Mouse (Mus musculus) cerebellum, adult 9-11 months (tissue): Measurements from ENCODE around the gene Lix1l.

ENCODE experiments used
- DNase-seq: peaks from one replicate; pipeline ENCODE4 v3.0.0; 2022

Lix1l gene

DNA sequence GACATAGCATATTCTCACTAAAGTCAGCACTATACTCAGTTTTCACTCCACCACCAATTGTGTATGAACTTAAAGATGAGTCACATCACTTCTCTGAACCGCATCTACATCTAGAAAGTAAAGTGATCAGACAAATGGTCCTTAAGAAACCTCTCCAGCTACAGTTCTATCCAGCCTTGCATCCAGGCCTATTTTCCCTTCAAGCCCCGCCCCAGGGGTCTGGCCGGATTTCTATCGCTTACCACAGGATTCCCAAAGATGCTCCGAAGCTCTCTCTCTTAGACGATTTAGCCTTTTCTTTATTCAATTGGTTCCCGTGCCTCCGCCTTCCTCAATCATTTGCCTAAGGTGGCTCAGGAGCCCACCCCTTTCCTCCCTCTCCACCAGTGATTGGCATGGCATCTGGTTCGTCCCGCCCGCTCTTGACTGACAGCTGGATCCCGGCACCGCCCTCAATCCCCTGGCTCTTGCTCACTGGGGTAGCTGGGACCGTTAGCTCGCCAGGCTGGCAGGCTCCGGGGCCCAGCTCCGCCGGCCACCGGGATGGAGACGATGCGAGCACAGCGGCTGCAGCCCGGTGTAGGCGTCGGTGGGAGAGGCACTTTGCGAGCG is at the start of gene Lix1l:
Gene Lix1l, plus strand, starts transcription at position 511 of the 612 bp plus-strand sequence.
- peak; percentile 96 for DNase-seq

DNA sequence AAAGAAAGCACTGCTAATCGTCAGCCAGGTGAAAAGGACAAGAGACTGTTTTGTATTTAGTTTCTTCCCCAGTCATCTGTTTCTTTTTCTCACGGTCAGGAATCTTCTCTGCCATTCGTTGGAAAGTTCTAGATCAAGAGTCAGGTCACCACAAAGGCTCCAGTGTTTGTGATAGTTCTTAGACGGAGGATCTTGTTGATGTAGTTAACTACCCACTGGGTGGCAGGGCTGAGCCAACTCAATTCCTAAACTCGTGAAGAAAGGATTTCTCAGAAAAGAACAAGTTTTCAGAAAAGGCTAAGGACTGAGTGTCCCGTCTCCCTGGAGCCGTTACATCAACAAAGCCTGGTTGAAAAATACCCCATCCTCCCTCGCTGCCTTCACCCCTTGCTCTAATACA is 49.7 kb upstream of the Lix1l start:
- no peak for DNase-seq

DNA sequence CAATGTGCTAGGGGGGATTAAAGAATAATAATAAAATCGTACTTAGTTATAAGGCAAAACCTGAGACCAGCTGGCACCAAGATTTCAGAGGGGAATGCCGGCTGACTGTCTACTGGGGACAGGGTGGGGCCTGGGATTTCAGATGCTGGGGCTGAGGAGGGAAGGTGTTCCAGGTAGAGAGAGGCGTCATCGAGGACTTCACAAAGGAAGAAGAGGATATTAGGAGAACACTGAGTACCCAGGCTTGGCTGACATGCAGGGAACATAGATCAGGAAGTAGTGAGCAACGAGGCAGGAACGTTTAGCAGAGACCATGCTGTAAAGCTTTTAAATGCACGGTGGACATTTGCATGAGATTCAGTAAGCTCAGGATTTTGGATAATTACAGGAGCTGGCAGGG is 49.1 kb upstream of the Lix1l start:
- no peak for DNase-seq

DNA sequence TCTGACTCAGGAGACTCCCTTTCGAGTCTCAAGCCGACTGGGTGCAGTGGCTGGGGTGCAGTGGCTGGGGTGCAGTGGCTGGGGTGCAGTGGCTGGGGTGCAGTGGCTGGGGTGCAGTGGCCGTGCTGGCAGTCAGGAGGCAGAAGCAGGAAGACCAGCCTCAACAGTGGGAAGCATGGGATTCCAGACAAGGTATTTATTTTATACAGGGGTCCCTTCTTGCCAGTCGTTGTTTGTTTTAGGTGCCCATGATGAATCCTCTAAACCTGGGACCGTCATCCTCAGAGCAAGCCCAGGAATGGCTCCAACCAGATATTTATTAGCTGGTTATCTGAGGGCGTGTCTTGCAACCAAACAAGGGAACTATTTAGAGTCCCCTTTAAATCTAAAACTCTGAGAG is 47.3 kb upstream of the Lix1l start:
- no peak for DNase-seq

DNA sequence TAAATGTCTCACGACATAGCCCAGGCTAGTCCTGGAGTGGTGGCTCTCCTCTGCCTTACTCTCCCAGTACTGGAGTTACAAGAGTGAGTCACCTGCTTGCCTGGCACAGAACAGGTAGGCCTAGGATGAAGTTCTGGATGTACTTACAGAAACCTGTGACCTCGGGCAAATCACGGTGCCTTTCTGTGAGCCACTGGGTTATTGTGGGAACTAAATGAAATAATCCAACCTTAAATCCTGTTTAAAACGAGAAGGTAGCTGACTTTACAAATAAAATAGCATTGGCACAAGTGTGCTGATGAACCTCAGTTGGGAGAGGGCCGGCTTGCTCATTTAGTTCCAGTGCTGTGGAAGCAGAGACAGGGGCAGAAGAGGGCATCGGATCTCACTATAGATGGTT is 46.7 kb upstream of the Lix1l start:
- no peak for DNase-seq

DNA sequence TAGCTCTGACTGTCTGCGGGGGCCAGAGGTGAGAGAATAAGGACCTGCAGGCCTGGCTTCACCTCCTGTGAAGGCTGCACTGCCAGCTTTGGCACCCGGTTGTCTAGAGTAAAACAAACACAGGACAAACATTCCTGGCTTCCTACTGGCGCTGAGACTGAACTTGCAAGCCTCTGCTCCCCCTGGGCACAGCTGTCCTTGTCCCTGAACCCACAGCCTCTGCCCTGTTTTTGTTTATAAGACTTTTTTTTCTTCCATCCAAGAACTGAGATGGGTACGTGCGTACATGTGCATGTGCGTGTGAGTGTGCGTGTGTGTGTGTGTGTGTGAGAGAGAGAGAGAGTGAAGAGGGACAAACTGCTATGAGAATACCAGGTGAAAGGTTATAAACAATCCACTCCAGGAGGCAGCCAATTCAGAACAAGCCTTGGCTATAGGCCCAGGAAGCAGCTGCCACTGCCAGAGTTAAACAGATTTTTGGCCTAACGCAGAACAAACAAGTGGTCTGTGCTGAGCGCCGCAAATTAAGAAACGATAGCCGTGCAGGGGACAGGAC is 45.8 kb upstream of the Lix1l start:
- DNase-seq, result no peak

DNA sequence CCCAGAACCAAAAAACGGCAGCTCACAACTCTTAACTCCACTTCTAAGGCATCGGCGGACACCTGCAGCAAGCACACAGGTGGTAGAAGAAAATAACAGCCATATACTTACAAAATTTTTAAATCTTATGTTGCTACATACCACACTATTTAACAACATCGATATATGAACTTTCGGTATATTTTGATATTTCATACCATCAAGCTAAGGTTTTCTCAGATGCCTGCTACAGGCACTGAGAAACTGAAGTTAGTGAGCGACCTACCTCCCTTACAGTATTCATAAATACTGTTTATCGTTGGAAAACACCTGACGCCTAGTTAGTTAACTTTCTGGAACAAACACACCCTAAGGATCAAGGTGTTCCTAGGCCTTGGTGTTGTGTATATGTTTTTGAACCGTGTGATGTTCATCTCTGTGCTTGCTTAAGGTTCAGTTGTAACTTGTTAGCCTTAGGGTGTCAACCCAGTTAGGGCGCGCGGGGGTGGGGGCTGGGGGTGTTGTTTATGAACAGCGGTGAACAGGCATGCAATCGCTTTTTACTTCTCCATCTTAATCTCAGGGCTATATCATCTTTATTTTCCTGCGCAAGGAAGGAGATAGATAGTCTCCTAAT is 44.8 kb upstream of the Lix1l start:
- DNase-seq, result no peak

DNA sequence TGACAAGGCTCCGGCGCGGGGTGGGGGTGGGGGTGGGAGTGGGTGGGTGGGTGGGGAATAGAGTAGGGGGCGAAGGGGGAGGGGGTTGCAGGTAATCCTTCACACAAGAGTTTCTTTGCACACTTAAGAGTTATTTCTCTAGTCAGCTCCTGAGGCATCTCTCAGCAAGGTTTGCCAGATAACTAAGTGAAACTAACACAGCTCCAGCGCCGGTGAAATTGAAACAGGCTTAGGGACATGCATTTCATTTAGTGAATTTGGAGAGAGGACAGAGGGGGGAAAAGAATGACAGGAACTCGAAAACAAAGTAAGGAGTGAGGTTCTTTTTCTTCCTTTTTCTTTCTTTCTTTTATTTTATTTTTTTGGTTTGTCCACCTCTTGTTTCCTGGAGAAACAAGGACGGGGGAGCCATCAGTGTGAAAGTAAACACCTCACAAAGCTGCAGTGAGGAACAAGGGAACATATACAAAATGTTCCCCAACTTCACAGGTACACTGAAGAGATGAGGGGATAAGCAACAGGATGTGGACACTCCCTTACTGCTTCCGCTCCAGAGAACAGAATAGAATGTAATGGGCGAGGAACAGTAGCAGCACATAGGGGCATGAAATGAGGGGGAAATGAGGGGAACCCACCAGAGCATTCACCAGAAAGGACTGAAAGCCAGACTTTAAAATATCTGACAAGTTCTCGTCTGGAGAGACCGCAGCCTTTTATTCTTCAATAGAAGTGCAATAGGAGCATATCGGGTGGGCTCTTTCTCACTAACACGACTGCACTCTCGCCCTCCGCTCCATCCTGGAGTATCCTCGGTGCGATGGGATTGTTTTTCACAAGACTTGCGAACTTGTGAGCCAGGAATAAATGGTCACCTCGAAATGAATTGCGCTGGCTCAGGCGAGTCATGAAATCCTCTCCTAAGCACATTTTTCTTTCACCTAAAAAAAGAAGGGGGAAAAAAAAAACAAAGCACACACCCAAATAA is 44.0 kb upstream of the Lix1l start:
- no peak for DNase-seq

DNA sequence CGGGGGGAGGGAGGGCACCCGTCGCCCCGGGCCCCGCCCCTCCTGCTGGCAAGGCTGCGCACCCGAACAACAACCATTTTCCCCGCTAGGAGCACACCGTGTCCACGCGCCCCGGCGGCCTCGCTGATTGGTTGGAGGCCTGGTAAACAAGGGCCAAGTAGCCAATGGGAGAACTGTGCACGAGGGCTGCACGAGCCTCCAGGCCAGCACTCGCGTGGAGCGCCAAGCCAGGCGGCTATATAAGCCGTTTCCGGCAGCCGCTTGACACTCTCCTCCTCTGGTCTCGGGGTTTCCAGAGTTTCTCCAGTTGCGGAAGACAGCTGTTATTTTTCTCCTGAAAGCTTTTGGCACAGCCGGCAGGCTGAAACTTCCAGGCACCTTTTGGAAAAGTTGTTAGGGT is 43.3 kb upstream of the Lix1l start, which contains the start of gene Txnip:
Gene Txnip, plus strand, starts transcription at position 264 of the 400 bp plus-strand sequence.
- peak; percentile 91 for DNase-seq

DNA sequence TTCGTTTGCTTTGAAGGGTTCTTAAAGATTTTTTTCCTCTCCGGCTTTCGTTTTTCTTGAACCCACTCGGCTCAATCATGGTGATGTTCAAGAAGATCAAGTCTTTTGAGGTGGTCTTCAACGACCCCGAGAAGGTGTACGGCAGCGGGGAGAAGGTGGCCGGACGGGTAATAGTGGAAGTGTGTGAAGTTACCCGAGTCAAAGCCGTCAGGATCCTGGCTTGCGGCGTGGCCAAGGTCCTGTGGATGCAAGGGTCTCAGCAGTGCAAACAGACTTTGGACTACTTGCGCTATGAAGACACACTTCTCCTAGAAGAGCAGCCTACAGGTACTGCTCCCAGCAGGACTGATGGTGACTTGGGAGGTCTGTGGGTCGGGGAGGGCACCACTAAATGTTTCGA is 42.8 kb upstream of the Lix1l start:
- no peak for DNase-seq

DNA sequence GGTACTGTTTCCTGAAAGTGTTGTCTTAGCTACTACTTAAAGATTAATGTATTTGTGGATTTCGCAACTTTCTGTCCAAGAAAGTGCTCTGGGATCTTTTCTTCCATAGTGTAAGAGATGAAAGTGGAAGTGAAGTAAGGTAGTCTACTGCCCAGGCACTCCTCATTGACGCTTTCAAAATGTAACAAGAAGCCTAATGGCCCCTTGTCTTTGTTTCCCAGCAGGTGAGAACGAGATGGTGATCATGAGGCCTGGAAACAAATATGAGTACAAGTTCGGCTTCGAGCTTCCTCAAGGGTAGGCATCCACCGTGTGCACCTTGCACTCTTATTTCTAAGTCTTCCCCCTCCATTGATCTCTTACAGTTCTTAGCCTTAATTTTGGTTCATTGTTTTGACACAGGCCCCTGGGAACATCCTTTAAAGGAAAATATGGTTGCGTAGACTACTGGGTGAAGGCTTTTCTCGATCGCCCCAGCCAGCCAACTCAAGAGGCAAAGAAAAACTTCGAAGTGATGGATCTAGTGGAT is 42.2 kb upstream of the Lix1l start:
- DNase-seq, result no peak

DNA sequence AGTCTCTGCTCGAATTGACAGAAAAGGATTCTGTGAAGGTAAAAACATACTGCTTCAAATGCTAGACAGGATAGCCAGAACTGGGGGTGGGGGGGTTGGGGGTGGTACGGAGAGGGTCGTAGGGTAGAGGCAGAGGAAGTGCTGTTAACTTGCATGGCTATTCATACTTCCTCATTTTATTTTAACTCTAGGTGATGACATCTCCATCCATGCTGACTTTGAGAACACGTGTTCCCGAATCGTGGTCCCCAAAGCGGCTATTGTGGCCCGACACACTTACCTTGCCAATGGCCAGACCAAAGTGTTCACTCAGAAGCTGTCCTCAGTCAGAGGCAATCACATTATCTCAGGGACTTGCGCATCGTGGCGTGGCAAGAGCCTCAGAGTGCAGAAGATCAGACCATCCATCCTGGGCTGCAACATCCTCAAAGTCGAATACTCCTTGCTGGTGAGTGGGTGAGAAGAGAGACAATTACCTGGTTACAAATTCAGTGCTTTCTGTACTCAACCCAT is 41.5 kb upstream of the Lix1l start:
- DNase-seq, result no peak

DNA sequence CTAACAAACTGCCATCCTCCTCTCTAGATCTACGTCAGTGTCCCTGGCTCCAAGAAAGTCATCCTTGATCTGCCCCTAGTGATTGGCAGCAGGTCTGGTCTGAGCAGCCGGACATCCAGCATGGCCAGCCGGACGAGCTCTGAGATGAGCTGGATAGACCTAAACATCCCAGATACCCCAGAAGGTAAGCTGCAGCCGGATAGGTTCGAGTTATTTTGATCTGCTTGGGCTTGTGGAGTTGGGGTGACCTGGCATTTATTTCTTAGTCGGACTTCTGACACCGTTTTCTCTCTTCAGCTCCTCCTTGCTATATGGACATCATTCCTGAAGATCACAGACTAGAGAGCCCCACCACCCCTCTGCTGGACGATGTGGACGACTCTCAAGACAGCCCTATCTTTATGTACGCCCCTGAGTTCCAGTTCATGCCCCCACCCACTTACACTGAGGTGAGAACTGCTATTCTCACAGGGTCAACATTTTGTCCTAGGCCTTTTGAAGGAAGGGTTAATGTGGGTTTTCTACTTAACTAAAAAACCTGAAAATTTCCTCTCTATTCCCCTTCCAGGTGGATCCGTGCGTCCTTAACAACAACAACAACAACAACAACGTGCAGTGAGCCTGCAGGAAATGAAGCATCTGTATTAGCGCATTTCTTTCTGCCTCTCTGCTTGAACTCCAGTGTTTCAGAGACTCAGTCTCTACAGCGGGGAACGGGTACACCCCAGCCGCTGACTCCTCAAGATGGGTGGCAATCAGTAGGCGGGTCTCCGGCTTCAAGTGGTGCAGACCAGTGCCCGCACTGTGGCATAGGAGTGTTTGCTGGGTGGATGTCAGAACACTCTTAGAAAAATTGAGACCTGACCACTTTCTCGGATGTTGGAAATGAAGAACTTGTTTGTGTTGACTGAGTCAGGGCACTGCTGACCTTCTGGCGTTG is 40.8 kb upstream of the Lix1l start:
- DNase-seq, result no peak

DNA sequence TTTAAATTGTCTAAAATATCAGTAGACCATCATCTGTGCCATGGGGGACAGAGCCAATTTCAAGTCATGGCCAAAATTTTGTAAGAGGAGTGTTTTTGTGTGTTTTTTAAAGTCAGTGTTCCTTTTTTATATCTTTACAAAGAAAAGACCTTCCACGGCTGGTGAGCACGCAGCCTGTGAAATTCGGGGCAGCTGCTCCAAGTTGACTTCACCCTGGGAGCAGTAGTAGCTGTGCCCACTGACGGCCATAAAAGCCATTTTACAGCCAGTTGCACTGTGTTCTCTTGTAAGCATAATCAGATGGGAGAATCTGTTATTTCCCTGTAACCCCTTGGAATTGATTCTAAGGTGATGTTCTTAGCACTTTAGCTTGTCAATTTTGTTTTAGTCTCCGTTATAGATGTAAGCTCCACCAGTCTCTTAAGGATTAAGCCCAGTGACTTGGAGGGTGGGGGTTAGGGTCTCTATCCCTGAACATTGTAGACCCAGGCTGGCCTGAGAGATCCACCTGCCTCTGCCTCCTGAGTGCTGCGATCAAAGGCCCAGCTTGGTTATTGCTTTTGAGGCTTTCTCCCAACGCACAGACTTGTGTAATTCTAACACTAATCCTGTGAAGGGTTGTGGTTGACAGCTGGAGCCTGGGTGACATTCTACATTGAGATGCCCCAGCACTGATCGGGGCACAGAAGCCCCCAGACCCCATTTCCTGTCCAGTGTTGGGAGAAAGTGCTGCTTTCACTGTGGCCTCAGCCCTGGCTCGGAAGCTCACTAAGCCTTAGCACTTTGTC is 39.9 kb upstream of the Lix1l start:
- DNase-seq, result no peak

DNA sequence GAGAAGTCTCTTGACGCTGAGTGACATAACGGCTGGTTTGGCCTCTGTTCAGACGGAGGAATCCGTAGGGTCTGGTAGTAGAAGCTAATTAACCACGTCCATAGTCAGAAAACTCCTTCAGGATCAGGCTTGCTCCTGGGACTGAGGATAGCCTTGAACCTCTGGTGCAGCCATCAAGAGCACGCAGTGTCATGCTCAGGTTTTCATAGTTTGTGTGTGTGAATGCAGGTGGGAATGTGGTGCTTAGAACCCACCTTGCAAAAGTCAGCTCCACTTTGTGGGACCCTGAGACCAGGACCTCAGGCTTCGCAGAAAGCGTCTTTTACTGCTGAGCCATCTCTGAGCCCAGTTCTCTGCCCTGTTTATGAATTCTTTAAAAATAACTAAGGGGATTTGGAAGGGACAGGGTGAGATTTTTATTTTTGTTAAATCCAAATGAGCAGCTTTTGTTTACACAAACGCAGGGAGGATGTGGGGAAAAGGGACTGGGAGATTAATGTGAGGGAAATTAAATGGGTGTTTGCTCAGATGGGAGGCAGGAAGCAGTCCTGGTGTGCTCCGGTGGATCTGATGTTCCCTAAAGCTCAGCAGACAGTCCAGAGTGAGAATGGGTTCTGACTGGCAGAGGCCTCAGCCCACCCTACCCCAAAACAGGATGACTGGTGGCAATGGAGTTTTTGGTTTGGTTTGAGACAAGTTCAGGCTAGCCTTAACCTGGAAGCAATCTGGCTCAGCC is 38.8 kb upstream of the Lix1l start:
- no peak for DNase-seq

DNA sequence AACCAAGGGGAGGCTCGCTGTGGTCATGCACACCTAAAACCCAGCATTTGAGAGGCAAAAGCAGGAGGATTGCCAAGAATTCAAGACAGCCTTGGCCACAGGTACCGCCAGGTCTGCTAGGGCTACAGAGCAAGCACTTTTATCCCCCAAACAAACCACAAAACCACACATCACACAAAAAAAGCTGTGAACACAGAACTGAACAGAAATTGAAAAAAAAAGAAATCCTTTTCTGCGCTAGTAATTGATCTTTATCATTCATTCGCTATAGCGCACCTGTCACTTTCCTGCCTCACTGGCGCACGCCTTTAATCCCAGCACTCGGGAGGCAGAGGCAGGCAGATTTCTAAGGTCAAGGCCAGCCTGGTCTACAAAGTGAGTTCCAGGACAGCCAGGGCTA is 37.7 kb upstream of the Lix1l start:
- no peak for DNase-seq

DNA sequence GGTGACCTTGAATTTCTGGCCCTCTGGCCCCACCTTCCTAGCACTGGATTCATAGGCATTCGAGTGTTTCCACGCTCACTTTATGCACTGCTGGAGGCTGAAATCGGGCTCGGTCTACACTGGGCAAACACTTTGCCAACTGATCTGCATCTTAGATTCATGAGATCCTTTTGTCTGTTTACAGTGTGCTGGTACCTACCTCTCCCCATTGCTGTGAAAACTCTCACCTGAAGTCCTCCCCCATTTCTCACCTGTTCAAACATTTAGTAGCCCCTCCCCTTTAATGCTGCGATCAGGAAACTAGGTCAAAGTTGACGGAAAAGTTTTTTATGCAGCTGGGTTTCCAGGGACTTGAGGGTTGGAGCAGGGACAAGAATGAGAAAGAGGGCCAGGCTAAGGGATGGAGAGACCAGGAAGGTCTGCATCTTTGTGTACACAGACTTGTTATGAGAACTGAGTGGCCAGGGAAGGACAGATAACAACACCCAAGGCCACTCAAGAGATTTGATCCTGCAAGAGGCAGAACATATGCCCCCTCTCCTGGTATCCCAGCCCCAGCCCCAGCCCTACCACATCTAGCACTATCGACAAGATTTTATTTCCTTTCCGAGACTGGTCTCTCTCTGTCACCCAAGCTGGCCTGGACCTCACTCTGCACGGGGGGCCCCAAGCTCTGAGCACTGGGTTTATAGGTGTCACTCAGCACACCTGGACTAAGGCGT is 36.9 kb upstream of the Lix1l start:
- DNase-seq, result no peak

DNA sequence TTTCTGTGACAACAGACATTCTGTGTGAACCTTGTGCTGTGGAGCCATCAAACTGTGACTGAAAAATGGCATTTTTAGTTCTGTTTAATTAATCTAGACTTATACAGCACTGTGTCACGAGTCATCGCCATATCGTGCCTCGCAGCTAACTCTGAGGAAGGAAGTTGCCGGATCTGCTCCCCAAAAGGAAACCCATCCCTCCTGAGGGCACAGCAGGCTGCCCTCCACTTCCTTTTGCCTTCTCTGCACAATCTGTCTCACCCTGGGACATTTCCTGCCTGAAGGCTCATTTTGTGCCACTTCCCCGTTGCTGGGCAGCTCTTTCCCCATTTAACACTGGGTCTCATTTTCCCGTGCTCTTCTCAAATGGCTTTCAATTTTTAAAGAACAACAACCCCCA is 36.3 kb upstream of the Lix1l start:
- no peak for DNase-seq

DNA sequence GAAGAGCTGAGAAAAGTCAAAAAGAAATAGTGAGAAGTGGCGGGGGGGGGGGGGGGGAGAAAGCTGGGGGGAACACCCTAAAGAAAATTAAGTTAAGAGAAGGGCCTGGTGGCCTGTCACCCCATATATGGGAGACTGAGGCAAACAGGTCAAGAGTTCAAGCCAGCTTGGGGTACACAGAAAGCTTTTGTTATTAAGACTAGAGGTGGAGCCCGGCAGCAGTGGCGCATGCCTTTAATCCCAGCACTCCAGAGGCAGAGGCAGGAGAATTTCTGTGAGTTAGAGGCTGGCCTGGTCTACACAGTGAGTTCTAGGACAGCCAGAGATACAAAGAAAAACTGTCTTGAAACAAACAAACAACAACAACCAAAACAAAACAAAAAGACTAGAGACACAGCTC is 35.8 kb upstream of the Lix1l start:
- no peak for DNase-seq
